Mouse (Mus musculus) spleen, adult 18-20 months (tissue): ENCODE results near the gene Rpl27a.

Source experiments
- DNase-seq, 2 experiments: peaks; one replicate each; pipeline ENCODE4 v3.0.0; 2022; ENCODE audit warnings: mixed read lengths in 2 of 2

The Rpl27a gene

GRCm38 (mm10) chr7:109525740-109526663 lies 7.1 kb downstream of the Rpl27a start:
- DNase-seq: no peak

GRCm38 (mm10) chr7:109527536-109527935 lies 8.6 kb downstream of the Rpl27a start:
- no peak for DNase-seq

GRCm38 (mm10) chr7:109528356-109528755 lies 9.4 kb downstream of the Rpl27a start:
- peak in 1 of 2 experiments; percentile 31 for DNase-seq

GRCm38 (mm10) chr7:109529741-109530140 lies 10.8 kb downstream of the Rpl27a start:
- DNase-seq: no peak

DNA sequence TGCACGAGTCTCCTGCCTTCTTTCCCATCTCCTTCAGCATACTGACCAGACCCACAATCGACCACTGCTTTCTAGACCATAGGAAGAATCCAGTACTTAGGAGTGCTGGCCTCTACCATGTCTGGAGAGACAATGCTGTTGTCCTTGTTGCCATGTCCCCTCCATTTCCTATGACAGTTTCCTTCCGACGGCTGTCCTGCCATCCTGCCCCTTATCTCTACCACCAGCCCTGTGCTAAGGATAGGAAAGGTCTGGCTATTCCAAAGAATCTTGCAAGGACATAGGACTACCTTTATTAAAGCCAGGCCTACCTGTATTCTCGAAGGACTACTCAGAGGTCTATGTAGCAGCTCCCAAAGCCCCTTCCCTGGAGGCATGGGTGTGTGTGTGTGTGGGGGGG lies 12.6 kb downstream of the Rpl27a start:
- DNase-seq: no peak

- no peak for DNase-seq
Measured at GRCm38 (mm10) chr7:109532691-109533090, 13.7 kb downstream of the Rpl27a start.

GRCm38 (mm10) chr7:109533129-109533528 lies 14.2 kb downstream of the Rpl27a start:
- no peak for DNase-seq

DNA sequence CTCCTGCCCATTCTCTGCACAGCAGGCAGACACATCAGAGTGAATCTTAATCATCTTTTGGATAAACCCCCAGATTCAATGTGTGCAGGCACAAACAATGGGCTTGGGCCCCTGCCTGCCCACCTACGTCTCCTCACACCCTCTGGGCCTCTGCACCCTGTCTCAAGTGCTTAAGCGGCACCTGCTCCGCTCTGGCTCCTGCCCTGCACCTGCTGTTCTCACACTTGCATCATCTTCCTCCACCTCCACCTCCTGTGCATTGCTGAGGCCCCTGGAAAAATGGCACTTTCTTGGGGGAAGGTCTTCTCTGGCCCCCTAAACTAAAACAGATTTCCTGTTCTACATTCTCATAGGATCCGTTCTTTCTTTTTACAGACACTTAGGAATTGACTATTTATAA lies 14.9 kb downstream of the Rpl27a start:
- DNase-seq: no peak

GRCm38 (mm10) chr7:109534921-109535320 lies 16.0 kb downstream of the Rpl27a start:
- no peak for DNase-seq

GRCm38 (mm10) chr7:109536451-109536946 lies 17.6 kb downstream of the Rpl27a start:
- no peak for DNase-seq

DNA sequence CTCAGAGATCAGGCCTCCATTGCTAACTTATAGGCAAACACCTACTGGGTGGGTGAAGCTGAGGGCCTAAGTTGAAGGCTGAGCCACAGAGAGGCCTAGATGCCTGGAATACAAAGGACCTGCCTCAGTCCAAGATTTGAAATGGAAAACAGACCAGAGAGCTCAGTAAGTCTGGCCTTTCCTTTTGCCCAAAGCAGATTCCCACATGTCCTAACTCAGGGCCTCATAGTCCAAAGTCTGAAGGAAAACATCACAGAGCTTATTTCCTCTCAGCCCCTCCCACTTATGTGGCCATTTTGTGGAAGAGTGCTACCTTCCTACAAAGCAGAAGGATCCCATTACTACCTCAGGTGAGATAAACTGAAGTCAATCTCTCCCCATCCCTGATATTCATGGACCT lies 22.0 kb downstream of the Rpl27a start:
- DNase-seq: no peak

- DNase-seq: no peak
Measured at GRCm38 (mm10) chr7:109541609-109542363, 22.8 kb downstream of the Rpl27a start.

GRCm38 (mm10) chr7:109542364-109542628 lies 23.3 kb downstream of the Rpl27a start:
- DNase-seq: no peak

DNA sequence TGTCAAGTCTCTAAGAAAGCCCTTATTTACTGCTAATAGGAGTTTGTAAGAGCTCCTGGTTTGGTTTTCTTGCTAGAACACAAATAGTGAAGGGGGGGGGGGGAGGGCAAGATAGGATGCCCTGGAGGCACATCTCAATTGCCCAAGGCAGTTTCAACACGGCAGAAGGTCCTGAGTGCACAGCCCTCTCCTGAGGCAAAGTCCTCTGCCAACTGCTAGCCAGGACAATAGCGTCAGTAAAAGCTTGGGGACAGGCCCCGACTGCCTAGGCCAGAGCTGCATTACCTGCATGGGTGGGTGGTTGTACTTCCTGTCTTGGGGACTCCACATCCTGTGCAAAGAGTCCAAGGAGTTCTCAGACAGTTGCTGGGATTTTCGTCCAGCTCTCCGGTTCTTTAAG lies 25.8 kb downstream of the Rpl27a start:
- no peak for DNase-seq

DNA sequence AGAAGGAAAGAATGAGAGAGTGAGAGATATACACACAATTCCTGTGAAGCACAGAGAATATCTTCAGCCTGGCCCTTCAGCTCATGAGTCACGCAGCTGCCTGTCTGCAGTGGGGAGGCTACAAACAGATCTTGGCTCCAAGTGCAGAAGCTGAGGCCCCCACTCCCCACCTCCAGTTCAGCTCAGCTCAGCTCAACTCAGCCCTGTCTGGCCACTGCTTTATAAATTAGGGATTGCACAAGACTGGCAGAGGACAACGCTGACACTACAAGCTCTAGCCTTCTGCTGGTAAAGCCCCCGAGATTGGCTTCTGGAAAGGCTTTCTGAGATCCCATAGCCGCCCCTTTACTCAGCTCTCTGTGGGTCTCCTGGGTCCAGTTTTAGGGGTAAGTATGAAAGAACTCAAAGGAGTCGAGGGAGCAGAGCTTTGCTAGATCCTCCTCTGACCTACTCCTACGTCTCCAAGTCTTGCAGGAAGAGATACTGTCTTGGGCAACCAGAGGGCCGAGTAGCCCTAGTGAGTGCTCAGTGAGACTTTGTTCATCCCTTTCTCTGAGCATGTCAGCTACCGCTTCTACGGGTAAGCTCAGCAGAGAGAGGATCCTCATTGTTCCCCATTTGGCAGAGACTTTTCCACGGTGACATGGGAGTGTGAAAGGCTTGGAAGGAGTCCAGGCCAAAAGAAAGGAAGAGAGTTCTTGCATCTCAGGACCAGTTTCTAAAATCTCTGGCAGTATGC lies 26.5 kb downstream of the Rpl27a start:
- no peak for DNase-seq

DNA sequence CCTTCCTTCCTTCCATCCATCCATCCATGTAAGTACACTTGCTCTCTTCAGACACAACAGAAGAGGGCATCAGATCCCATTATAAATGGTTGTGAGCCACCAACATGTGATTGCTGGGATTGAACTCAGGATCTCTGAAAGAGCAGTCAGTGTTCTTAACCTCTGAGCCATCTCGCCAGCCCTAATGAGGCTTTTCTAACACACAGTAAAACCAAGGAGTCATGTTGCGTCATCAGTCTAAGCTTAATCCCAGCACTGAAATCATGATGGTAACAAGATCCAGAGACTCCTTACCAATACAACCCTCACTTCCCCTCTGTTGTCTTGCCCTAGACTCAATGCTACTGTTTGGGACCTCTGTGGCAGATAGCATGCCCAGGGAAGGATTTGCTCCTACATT lies 27.2 kb downstream of the Rpl27a start:
- no peak for DNase-seq

GRCm38 (mm10) chr7:109546726-109547125 lies 27.8 kb downstream of the Rpl27a start:
- no peak for DNase-seq

DNA sequence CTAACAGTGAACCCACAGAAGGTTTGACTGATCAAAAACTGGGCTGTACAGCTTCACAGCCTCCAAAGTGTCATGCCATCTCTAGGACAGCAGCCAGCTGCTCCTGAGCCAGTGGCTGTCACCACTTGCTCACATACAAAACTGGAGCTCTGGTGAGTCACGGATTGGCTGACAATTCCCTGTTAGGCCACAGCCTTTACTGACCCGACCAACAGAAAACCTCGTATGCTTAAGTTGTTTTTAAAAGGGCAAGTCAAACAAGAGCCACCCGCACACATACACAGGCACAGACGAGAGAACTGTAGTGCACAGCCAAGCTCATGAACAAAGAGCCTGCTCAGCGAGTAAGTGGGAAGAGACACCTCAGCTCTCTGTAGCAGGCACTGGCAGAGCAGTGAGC lies 40.6 kb downstream of the Rpl27a start:
- DNase-seq: no peak

GRCm38 (mm10) chr7:109561466-109562153 lies 42.7 kb downstream of the Rpl27a start:
- no peak for DNase-seq

DNA sequence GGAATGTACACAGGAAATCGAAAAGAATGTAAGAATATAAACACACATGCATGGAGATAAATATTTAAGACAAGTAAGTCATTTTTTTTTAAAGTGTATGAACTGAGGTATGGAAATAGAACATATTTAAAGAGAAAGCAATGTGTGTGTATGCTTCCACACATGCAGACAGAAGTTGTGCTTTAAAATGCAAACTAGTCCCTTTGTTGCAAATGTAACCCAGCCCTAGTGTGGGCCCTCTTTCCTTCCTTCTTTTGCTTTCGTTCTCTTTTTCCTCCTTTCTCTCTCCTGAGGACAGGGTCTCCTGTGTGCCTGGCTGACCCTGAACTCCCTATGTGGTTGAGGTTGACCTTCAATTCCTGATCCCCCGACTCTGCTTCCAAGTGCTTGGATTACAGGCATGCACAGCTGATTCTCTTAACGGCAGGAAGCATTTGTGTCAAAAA lies 43.2 kb downstream of the Rpl27a start:
- DNase-seq: no peak

DNA sequence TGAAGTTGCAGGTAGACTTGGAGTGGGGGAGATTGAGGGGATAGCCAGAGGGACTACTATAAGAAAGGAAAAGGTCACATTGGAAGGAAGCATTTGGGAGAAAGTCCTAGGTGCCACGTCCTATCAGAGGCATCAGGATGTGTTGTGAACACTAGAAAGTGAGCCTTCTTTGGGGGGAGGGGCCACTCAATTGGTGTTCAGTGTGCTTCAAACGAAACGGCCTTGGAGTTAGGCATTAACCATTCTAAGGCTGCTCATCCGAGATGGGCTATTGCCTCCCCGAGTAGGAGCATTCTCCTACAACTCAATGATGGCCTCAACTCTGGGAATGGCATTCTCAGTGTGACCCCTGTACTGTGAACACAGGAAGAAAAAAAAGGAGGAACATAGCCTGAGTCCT lies 43.7 kb downstream of the Rpl27a start:
- DNase-seq: no peak

- no peak for DNase-seq
Measured at GRCm38 (mm10) chr7:109563775-109564362, 44.9 kb downstream of the Rpl27a start.
